In genomic region chr5:115734570-115734969, GRCm38 (mm10) we compare ENCODE assay signal across 19 mouse cellular contexts. TPM values are rescaled to one million over a fixed set of nuclear protein-coding genes. Genes with fewer than 3 reads are reported as not detected.
DNase-seq lines count a peak whose midpoint lies in the region; ATAC-seq and TF ChIP-seq lines count a peak whose summit lies in the region.
"Had no signal": no experiment of that assay in that cellular context is flagged by ENCODE, and none has a peak within 500 bp of the region (broad histone marks: within the 10 kb centered on the region; RNA-seq: fewer than 3 reads in every experiment).

No protein-coding gene starts in this region.

- H3K4me2 ChIP-seq in stomach, postnatal 0 days (replicated peaks; ENCODE audit: low read depth) = no peak overlapping the region
- H3K4me2 ChIP-seq in forebrain, embryonic 15.5 days (replicated peaks) = no peak overlapping the region
- H3K4me2 ChIP-seq: embryonic facial prominence, embryonic 15.5 days; hindbrain, embryonic 13.5 days; kidney, embryonic 15.5 days; neural tube, embryonic 15.5 days had no signal

- H3K9ac ChIP-seq in stomach, postnatal 0 days (ENCODE audit: low read length) = no peak overlapping the region
- no peak overlapping the region for H3K9ac ChIP-seq in forebrain, embryonic 15.5 days (replicated peaks)
- H3K9ac ChIP-seq: embryonic facial prominence, embryonic 15.5 days; hindbrain, embryonic 13.5 days; kidney, embryonic 15.5 days; liver, postnatal 0 days; neural tube, embryonic 15.5 days had no signal

- H3K27me3 ChIP-seq in stomach, postnatal 0 days (ENCODE audit: control insufficient read depth, insufficient read depth, low read length) = no peaks in the 10 kb centered on the region
- H3K27me3 ChIP-seq in forebrain, embryonic 15.5 days = peaks cover 7% of the 10 kb centered on the region; the same call in 1 of the 2 replicates
- H3K27me3 ChIP-seq: neural tube, embryonic 15.5 days had no signal

- peak; percentile 21; the same call in 1 of the 2 replicates for TF ChIP-seq CTCF in brain, embryonic 14.5 days (IDR thresholded peaks at IDR 0.05; ENCODE audit: borderline replicate concordance, extremely low read depth, insufficient read depth, insufficient read length)
- TF ChIP-seq CTCF in stomach, postnatal 0 days (IDR thresholded peaks at IDR 0.05; ENCODE audit: low read depth) = peak; percentile 32; the same call in 1 of the 2 replicates

- TF ChIP-seq EP300 in stomach, postnatal 0 days (optimal IDR thresholded peaks at IDR 0.05) = no peak

- 0 out of 2 replicates have a peak, but pooled peaks cover 2% of the 10 kb centered on the region for H3K4me1 ChIP-seq in stomach, postnatal 0 days (replicated peaks; ENCODE audit: control insufficient read depth, insufficient read depth)
- H3K4me1 ChIP-seq in forebrain, embryonic 15.5 days = peaks cover 17% of the 10 kb centered on the region

- H3K4me3 ChIP-seq in stomach, postnatal 0 days (ENCODE audit: low read depth, low read length) = no peak overlapping the region
- no peak overlapping the region for H3K4me3 ChIP-seq in forebrain, embryonic 15.5 days
- H3K4me3 ChIP-seq: embryonic facial prominence, embryonic 15.5 days; hindbrain, embryonic 13.5 days; kidney, embryonic 15.5 days; neural tube, embryonic 15.5 days had no signal

- no peaks in the 10 kb centered on the region for H3K36me3 ChIP-seq in stomach, postnatal 0 days (ENCODE audit: control insufficient read depth, insufficient read depth, low read length)
- H3K36me3 ChIP-seq in forebrain, embryonic 15.5 days = no peaks in the 10 kb centered on the region
- H3K36me3 ChIP-seq: embryonic facial prominence, embryonic 15.5 days; hindbrain, embryonic 13.5 days; kidney, embryonic 15.5 days; neural tube, embryonic 15.5 days had no signal

- 83% methylated on average over 2 of the region's 2 CpGs for WGBS in stomach, postnatal 0 days
- 83% methylated on average over 2 of the region's 2 CpGs for WGBS in forebrain, embryonic 15.5 days

- H3K9me3 ChIP-seq in stomach, postnatal 0 days (ENCODE audit: control insufficient read depth, low read length) = no peaks in the 10 kb centered on the region
- no peaks in the 10 kb centered on the region for H3K9me3 ChIP-seq in forebrain, embryonic 15.5 days
- H3K9me3 ChIP-seq: kidney, embryonic 15.5 days; neural tube, embryonic 15.5 days had no signal

- DNase-seq in embryo, embryonic 10 days (ENCODE audit: low spot score) = peak; percentile 26
- no peak for DNase-seq in embryo, embryonic 9.5 days (ENCODE audit: extremely low spot score)
- DNase-seq in thymus, postnatal 4 days = peak; percentile 32
- DNase-seq in thymus, postnatal 0 days (ENCODE audit: low spot score) = no peak
- DNase-seq in brain, embryonic 14.5 days (ENCODE audit: low read depth) = peak; percentile 20
- no peak for DNase-seq in stomach, postnatal 0 days (ENCODE audit: low spot score)
- no peak for DNase-seq in lung, postnatal 10 days
- DNase-seq: B cell, adult 2 months; cerebellum, adult 11 months; cerebellum, postnatal 36 days; liver, postnatal 0 days; right cerebral cortex, adult 18-20 months had no signal

- ATAC-seq in stomach, postnatal 0 days (ENCODE audit: low FRiP score, low TSS enrichment) = no peak
- no peak for ATAC-seq in forebrain, embryonic 15.5 days (replicated peaks)
- ATAC-seq: activated CD4-positive, CD25-positive, alpha-beta regulatory T cell, adult 4 months; liver, postnatal 0 days had no signal

- no peak for TF ChIP-seq POLR2A in brain, embryonic 14.5 days (IDR thresholded peaks at IDR 0.05; ENCODE audit: borderline replicate concordance, extremely low read depth, insufficient read depth, insufficient read length, poor library complexity, severe bottlenecking)

- no peak overlapping the region for H3K27ac ChIP-seq in stomach, postnatal 0 days (replicated peaks)
- no peak overlapping the region for H3K27ac ChIP-seq in forebrain, embryonic 15.5 days (replicated peaks)
- H3K27ac ChIP-seq: embryonic facial prominence, embryonic 15.5 days; hindbrain, embryonic 13.5 days; kidney, embryonic 15.5 days; macrophage; neural tube, embryonic 15.5 days had no signal

RNA-seq across cellular contexts. Expression of gene Bicdl1, which starts 3.1 kb away (rescaled TPM):
- polyA plus RNA-seq in thymus, postnatal 0 days (2015; fragmentation: Nextera tagmentation; extraction: Ambion mirVana) = 16.9 and 19.4 TPM in 2 replicates
- 165 and 168 TPM in 2 replicates for polyA plus RNA-seq in brain, embryonic 14.5 days (2012; rRNA removed)
- 16.0 and 16.8 TPM in 2 replicates for polyA plus RNA-seq in stomach, postnatal 0 days (2015; fragmentation: Nextera tagmentation; extraction: Ambion mirVana)
- polyA plus RNA-seq in forebrain, embryonic 15.5 days (2015; fragmentation: Nextera tagmentation; extraction: Ambion mirVana) = 25.5 and 26.8 TPM in 2 replicates

Comparison
In these comparisons a context has a peak if more than half of its experiments do, and no peak if none do; other contexts are left out.
1. DNase-seq: peak in embryo, embryonic 10 days (single experiment), thymus, postnatal 4 days (single experiment) and brain, embryonic 14.5 days (single experiment); none in embryo, embryonic 9.5 days (single experiment), thymus, postnatal 0 days (single experiment), stomach, postnatal 0 days (single experiment) and lung, postnatal 10 days (single experiment).